Mouse (Mus musculus): ENCODE data around the gene Nlgn3. TPM values are rescaled to one million over a fixed set of nuclear protein-coding genes. Genes with fewer than 3 reads are reported as not detected.

The Nlgn3 gene
- polyA plus RNA-seq, 1 experiment from 2014 or later = 7.3 TPM

DNA sequence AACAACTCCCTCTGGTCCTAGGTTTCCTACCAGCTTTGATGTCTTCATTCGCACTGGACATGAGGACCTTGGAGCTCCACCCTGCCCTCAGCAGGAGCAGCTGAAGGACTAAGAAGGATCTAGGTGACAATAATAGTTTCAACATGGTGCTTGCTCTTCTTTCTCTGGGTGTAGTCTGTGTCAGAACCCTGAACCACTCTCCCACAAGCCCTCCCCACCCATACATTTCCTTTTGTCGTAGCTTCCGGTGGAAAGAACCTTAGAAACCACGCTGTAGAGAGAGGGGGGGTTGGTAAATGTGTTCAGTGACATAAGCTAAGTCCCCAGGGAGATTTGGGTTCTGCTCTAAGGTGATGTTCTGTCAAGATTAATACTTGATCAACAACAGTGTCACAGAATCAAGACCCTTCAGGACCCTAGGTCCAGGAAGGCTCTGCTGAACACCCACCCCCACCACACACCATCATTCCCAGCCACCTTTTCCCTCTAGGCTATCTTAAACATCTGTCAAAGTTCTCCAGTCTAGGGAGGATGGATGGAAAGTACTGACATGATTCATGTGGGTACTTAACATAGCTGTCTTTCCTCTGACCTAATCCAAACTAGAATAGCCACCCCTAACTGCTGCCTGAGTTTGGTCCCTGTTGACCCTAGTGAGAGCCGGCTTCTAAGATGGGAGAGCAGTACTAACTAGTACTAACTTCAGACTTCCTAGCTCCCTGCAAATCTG is 30.8 kb upstream of the Nlgn3 start, which contains the start of gene Il2rg:
Gene Il2rg, minus strand, starts transcription at position 231 of the 730 bp plus-strand sequence.
- Histone ChIP-seq H3K36me3 (ENCODE audit: control insufficient read depth, insufficient read depth, low read length) (no peaks in the 10 kb centered on the region), H3K27me3 (replicated peaks; ENCODE audit: control insufficient read depth, insufficient read depth, low read length) (no peaks in the 10 kb centered on the region; the same call in 1 of the 2 replicates), H3K4me1 (replicated peaks; ENCODE audit: control insufficient read depth, insufficient read depth, low read length) (no peaks in the 10 kb centered on the region), H3K27ac (ENCODE audit: low read depth) (no peak within 1 kb of the TSS), H3K9ac (ENCODE audit: low read length) (no peak within 1 kb of the TSS), H3K4me2 (ENCODE audit: low read length) (no peak within 1 kb of the TSS), H3K9me3 (ENCODE audit: control insufficient read depth, low read length) (no peaks in the 10 kb centered on the region), H3K4me3 (ENCODE audit: low read depth, low read length) (no peak within 1 kb of the TSS)
- 44% methylated on average over 5 of the region's 5 CpGs for WGBS
- DNase-seq (ENCODE audit: low spot score) = no peak
- ATAC-seq (replicated peaks; ENCODE audit: low FRiP score, low TSS enrichment, low read depth) = no peak

- ATAC-seq (replicated peaks; ENCODE audit: low FRiP score, low TSS enrichment, low read depth) (no peak), DNase-seq (ENCODE audit: low spot score) (no peak)
- Histone ChIP-seq H3K36me3 (ENCODE audit: control insufficient read depth, insufficient read depth, low read length) (no peaks in the 10 kb centered on the region), H3K27me3 (replicated peaks; ENCODE audit: control insufficient read depth, insufficient read depth, low read length) (no peaks in the 10 kb centered on the region; the same call in 1 of the 2 replicates), H3K4me2 (ENCODE audit: low read length) (no peak within 1 kb of the TSS), H3K9me3 (ENCODE audit: control insufficient read depth, low read length) (no peaks in the 10 kb centered on the region), H3K27ac (ENCODE audit: low read depth) (no peak within 1 kb of the TSS), H3K9ac (ENCODE audit: low read length) (no peak within 1 kb of the TSS), H3K4me1 (replicated peaks; ENCODE audit: control insufficient read depth, insufficient read depth, low read length) (no peaks in the 10 kb centered on the region), H3K4me3 (ENCODE audit: low read depth, low read length) (no peak within 1 kb of the TSS)
- WGBS = 44% methylated on average over 3 of the region's 3 CpGs
Measured at GRCm38 (mm10) chrX:101268755-101269124, 30.2 kb upstream of the Nlgn3 start, which contains the start of gene Gm20489. TSS of gene Gm20489 (minus strand) at chrX:101269023.

GRCm38 (mm10) chrX:101273410-101273809 is 25.6 kb upstream of the Nlgn3 start:
- Histone ChIP-seq H3K27me3 (replicated peaks; ENCODE audit: control insufficient read depth, insufficient read depth, low read length) (0 out of 2 replicates have a peak, but pooled peaks cover 3% of the 10 kb centered on the region), H3K4me1 (replicated peaks; ENCODE audit: control insufficient read depth, insufficient read depth, low read length) (no peaks in the 10 kb centered on the region), H3K9me3 (ENCODE audit: control insufficient read depth, low read length) (no peaks in the 10 kb centered on the region), H3K9ac (ENCODE audit: low read length) (0 out of 2 replicates have a peak overlapping the region, but pooled peaks have one; percentile 56), H3K4me2 (ENCODE audit: low read length) (peak overlapping the region; percentile 44), H3K36me3 (ENCODE audit: control insufficient read depth, insufficient read depth, low read length) (peaks cover 15% of the 10 kb centered on the region), H3K27ac (ENCODE audit: low read depth) (no peak overlapping the region), H3K4me3 (ENCODE audit: low read depth, low read length) (peak overlapping the region; percentile 48)
- no peak for ATAC-seq (replicated peaks; ENCODE audit: low FRiP score, low TSS enrichment, low read depth)
- DNase-seq (ENCODE audit: low spot score) = no peak
- 22% methylated on average over 6 of the region's 6 CpGs for WGBS

DNA sequence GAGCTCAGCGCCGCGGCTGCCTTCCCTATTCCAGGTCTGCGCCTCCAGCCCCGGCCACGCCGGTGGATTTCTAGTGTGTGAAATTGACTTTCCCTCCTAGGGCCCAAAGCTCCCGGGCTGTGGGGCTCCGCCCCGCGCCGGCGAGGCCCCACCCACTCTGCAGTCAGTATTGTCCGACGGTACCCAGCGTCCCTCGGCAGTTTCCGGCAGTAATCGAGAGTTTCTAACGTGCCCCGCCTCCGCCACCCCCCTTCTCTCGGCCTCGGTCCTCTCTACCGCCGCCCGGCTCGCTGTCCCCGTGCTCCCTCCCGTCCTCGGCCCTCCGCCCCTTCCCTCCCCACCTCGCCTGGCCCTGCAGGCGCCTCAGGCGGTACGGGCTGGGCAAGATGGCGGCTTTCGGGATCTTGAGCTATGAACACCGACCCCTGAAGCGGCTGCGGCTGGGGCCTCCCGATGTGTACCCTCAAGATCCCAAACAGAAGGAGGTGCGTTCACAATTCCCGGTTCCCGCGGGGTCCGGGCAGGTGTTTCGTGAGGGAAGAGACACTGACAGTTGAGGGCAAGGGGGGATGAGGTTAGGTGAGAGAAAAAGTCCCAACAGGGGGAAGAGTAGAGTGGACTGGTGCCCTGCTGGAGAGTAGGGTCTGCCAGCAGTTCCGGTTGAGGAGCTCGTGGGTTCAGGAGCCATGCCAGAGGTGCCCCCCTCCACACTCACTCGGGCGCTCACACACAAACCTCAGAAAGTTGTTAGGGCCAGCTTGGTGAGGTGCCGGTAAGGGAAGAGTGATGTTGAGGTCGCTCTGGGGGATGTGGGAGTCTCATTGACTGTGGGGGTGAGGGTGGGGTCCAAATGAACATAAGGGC is 24.9 kb upstream of the Nlgn3 start, which contains the start of gene Med12:
Gene Med12, plus strand, starts transcription at position 156 of the 864 bp plus-strand sequence.
- no peaks in the 10 kb centered on the region for H3K4me1 ChIP-seq (replicated peaks; ENCODE audit: control insufficient read depth, insufficient read depth, low read length)
- H3K9ac ChIP-seq (ENCODE audit: low read length) = peak within 1 kb of the TSS; percentile 56
- H3K27me3 ChIP-seq (replicated peaks; ENCODE audit: control insufficient read depth, insufficient read depth, low read length) = 0 out of 2 replicates have a peak, but pooled peaks cover 3% of the 10 kb centered on the region
- no peaks in the 10 kb centered on the region for H3K9me3 ChIP-seq (ENCODE audit: control insufficient read depth, low read length)
- ATAC-seq (replicated peaks; ENCODE audit: low FRiP score, low TSS enrichment, low read depth) = peak; percentile 95
- peaks cover 22% of the 10 kb centered on the region for H3K36me3 ChIP-seq (ENCODE audit: control insufficient read depth, insufficient read depth, low read length)
- H3K4me2 ChIP-seq (ENCODE audit: low read length) = peak within 1 kb of the TSS; percentile 48
- H3K4me3 ChIP-seq (ENCODE audit: low read depth, low read length) = peak within 1 kb of the TSS; percentile 48
- WGBS = 17% methylated on average over 52 of the region's 54 CpGs
- peak within 1 kb of the TSS; percentile 63; the same call in 1 of the 2 replicates for H3K27ac ChIP-seq (ENCODE audit: low read depth)
- peak; percentile 84 for DNase-seq (ENCODE audit: low spot score)

DNA sequence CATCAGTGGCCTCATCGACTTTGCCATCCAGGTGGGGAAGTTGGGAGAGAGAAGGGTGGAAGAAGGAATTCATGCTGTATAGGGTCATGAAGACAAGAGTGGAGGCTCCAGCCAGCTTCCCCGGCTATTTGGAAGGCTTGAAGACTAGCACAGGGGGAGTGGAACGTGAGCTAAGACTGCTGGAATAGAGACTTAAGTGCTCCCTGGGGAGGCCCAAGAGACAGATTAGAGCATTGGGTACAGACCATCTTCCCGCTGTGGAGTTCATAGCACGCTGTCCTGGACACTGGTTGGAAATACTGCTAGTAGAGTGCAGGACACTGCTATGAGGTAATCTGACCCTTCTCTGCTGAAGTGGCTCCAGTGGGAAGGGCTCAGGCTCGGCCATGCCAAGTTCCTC is 16.2 kb upstream of the Nlgn3 start:
- Histone ChIP-seq H3K4me1 (replicated peaks; ENCODE audit: control insufficient read depth, insufficient read depth, low read length) (no peaks in the 10 kb centered on the region), H3K9me3 (ENCODE audit: control insufficient read depth, low read length) (no peaks in the 10 kb centered on the region), H3K27me3 (replicated peaks; ENCODE audit: control insufficient read depth, insufficient read depth, low read length) (0 out of 2 replicates have a peak, but pooled peaks cover 3% of the 10 kb centered on the region), H3K9ac (ENCODE audit: low read length) (no peak overlapping the region), H3K4me3 (ENCODE audit: low read depth, low read length) (no peak overlapping the region), H3K4me2 (ENCODE audit: low read length) (no peak overlapping the region), H3K36me3 (ENCODE audit: control insufficient read depth, insufficient read depth, low read length) (peaks cover 75% of the 10 kb centered on the region), H3K27ac (ENCODE audit: low read depth) (no peak overlapping the region)
- ATAC-seq (replicated peaks; ENCODE audit: low FRiP score, low TSS enrichment, low read depth) = no peak
- DNase-seq (ENCODE audit: low spot score) = no peak
- WGBS = 83% methylated on average over 6 of the region's 6 CpGs

- peaks cover 79% of the 10 kb centered on the region for H3K36me3 ChIP-seq (ENCODE audit: control insufficient read depth, insufficient read depth, low read length)
- DNase-seq (ENCODE audit: low spot score) (peak; percentile 72), ATAC-seq (replicated peaks; ENCODE audit: low FRiP score, low TSS enrichment, low read depth) (no peak; the same call in 1 of the 2 replicates)
- WGBS = 28% methylated on average over 6 of the region's 6 CpGs
- no peak overlapping the region for H3K4me3 ChIP-seq (ENCODE audit: low read depth, low read length)
- H3K4me1 ChIP-seq (replicated peaks; ENCODE audit: control insufficient read depth, insufficient read depth, low read length) = no peaks in the 10 kb centered on the region
- H3K9ac ChIP-seq (ENCODE audit: low read length) = no peak overlapping the region
- 0 out of 2 replicates have a peak, but pooled peaks cover 3% of the 10 kb centered on the region for H3K27me3 ChIP-seq (replicated peaks; ENCODE audit: control insufficient read depth, insufficient read depth, low read length)
- no peak overlapping the region for H3K4me2 ChIP-seq (ENCODE audit: low read length)
- H3K9me3 ChIP-seq (ENCODE audit: control insufficient read depth, low read length) = no peaks in the 10 kb centered on the region
- H3K27ac ChIP-seq (ENCODE audit: low read depth) = no peak overlapping the region
Measured at GRCm38 (mm10) chrX:101285534-101285933, 13.4 kb upstream of the Nlgn3 start.

GRCm38 (mm10) chrX:101285953-101286670 is 12.9 kb upstream of the Nlgn3 start:
- H3K36me3 ChIP-seq (ENCODE audit: control insufficient read depth, insufficient read depth, low read length) = peaks cover 77% of the 10 kb centered on the region
- H3K4me2 ChIP-seq (ENCODE audit: low read length) = no peak overlapping the region
- H3K9ac ChIP-seq (ENCODE audit: low read length) = no peak overlapping the region
- 0 out of 2 replicates have a peak, but pooled peaks cover 3% of the 10 kb centered on the region for H3K27me3 ChIP-seq (replicated peaks; ENCODE audit: control insufficient read depth, insufficient read depth, low read length)
- no peaks in the 10 kb centered on the region for H3K4me1 ChIP-seq (replicated peaks; ENCODE audit: control insufficient read depth, insufficient read depth, low read length)
- DNase-seq (ENCODE audit: low spot score) (no peak), ATAC-seq (replicated peaks; ENCODE audit: low FRiP score, low TSS enrichment, low read depth) (no peak)
- WGBS = 89% methylated on average over 14 of the region's 14 CpGs
- H3K9me3 ChIP-seq (ENCODE audit: control insufficient read depth, low read length) = no peaks in the 10 kb centered on the region
- H3K4me3 ChIP-seq (ENCODE audit: low read depth, low read length) = no peak overlapping the region
- H3K27ac ChIP-seq (ENCODE audit: low read depth) = no peak overlapping the region

DNA sequence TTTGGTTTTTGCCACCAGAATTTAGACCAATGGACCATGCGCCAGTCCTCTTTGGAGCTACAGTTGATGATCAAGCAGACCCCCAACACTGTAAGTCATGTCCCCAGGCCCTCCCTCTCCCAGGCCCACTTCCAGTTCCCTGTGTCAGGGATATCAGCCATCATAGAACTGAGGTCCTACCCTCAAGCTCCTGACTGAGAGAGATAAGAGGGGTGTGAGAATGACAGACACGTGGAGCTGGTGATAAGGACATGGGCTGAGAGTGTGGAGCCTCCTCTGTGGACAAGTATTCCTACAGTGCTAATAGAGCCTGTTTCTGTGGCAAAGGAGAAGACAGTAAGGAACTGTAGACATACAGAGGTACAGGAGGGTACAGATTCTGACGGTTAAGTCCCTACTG is 11.4 kb upstream of the Nlgn3 start:
- 84% methylated on average over 3 of the region's 3 CpGs for WGBS
- Histone ChIP-seq H3K4me3 (ENCODE audit: low read depth, low read length) (no peak overlapping the region), H3K36me3 (ENCODE audit: control insufficient read depth, insufficient read depth, low read length) (peaks cover 78% of the 10 kb centered on the region), H3K9ac (ENCODE audit: low read length) (no peak overlapping the region), H3K9me3 (ENCODE audit: control insufficient read depth, low read length) (no peaks in the 10 kb centered on the region), H3K4me1 (replicated peaks; ENCODE audit: control insufficient read depth, insufficient read depth, low read length) (no peaks in the 10 kb centered on the region), H3K27ac (ENCODE audit: low read depth) (no peak overlapping the region), H3K27me3 (replicated peaks; ENCODE audit: control insufficient read depth, insufficient read depth, low read length) (0 out of 2 replicates have a peak, but pooled peaks cover 3% of the 10 kb centered on the region), H3K4me2 (ENCODE audit: low read length) (no peak overlapping the region)
- DNase-seq (ENCODE audit: low spot score) (no peak), ATAC-seq (replicated peaks; ENCODE audit: low FRiP score, low TSS enrichment, low read depth) (no peak)
